Mouse (Mus musculus) brain, embryonic 14.5 days (tissue): ENCODE measurements around the gene Cntfr.

Experiments used
- CTCF ChIP-seq: fragments of 200-500 bp; IDR thresholded peaks from 2 replicates; pipeline ENCODE4 v1.5.1; 2012; ENCODE audit warnings: inconsistent platforms, mild to moderate bottlenecking, moderate library complexity, borderline replicate concordance; ENCODE audit not compliant: insufficient read depth, insufficient read length; ENCODE audit errors: extremely low read depth
- POLR2A ChIP-seq: fragments of 200-500 bp; IDR thresholded peaks from 2 replicates; pipeline ENCODE4 v1.6.1; 2012; ENCODE audit warnings: mild to moderate bottlenecking, inconsistent platforms, borderline replicate concordance; ENCODE audit not compliant: poor library complexity, insufficient read depth, insufficient read length, severe bottlenecking; ENCODE audit errors: extremely low read depth

DNA sequence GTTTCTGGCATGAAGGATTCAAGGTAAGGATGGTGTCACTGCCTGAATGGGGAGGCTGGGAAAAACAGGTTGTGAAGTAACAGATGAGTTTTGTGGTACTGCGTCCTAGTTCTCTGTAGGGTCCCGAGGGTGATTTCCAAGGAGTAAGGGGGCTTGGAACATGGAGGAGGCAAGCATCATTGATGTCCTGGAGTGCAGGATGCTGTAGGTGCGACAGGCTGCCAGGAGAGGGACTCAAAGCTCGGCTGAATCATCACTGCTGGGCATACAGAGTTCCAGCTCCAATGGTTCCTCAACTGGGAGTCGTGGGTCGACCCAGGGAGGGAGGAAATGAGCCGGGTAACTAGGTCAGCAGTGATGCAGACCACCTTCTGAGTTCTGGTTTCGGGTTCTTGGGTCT, 61.7 kb downstream of the Cntfr start:
- TF ChIP-seq CTCF, result no peak
- TF ChIP-seq POLR2A, result no peak
